8 mouse cellular contexts compared by ENCODE assay signal in genomic region chr11:57827048-57827914, GRCm38 (mm10). TPM values are rescaled to one million over a fixed set of nuclear protein-coding genes. Genes with fewer than 3 reads are reported as not detected.
DNase-seq lines count a peak whose midpoint lies in the region; ATAC-seq and TF ChIP-seq lines count a peak whose summit lies in the region.

No protein-coding gene starts in this region.

- peak overlapping the region; percentile 24; the same call in 1 of the 2 replicates for H3K4me3 ChIP-seq in left cerebral cortex, adult 2 months
- H3K4me3 ChIP-seq in forebrain, embryonic 10.5 days: peak overlapping the region; percentile 50
- peak overlapping the region; percentile 28 for H3K4me3 ChIP-seq in limb, embryonic 11.5 days (ENCODE audit: low read depth, low read length)
- peak overlapping the region; percentile 29 for H3K4me3 ChIP-seq in stomach, embryonic 15.5 days (replicated peaks)

- no peaks in the 10 kb centered on the region for H3K36me3 ChIP-seq in forebrain, embryonic 10.5 days (replicated peaks)
- no peaks in the 10 kb centered on the region for H3K36me3 ChIP-seq in limb, embryonic 11.5 days (ENCODE audit: control insufficient read depth, insufficient read depth, low read length)
- H3K36me3 ChIP-seq in stomach, embryonic 15.5 days: no peaks in the 10 kb centered on the region

- no peak for TF ChIP-seq CTCF in left cerebral cortex, adult 2 months (IDR thresholded peaks at IDR 0.05)

- peak overlapping the region; percentile 58 for H3K4me2 ChIP-seq in limb, embryonic 11.5 days (ENCODE audit: low read depth, severe bottlenecking)
- H3K4me2 ChIP-seq in stomach, embryonic 15.5 days: peak overlapping the region; percentile 63

- no peak for DNase-seq in left cerebral cortex, adult 2 months (ENCODE audit: extremely low spot score in 1 of 2, low spot score in 2 of 2)
- DNase-seq in left cerebral cortex, postnatal 4 days: no peak
- peak; percentile 52 for DNase-seq in forebrain, embryonic 10.5 days (ENCODE audit: extremely low spot score, low spot score)
- DNase-seq in limb, embryonic 11.5 days (ENCODE audit: low spot score): peak; percentile 83
- no peak for DNase-seq in cerebellum, adult 9-11 months
- DNase-seq in lung, postnatal 36 days: no peak

- under 1% methylated on average over 41 of the region's 41 CpGs for WGBS in forebrain, embryonic 10.5 days
- under 1% methylated on average over 40 of the region's 41 CpGs for WGBS in limb, embryonic 11.5 days
- 2% methylated on average over 41 of the region's 41 CpGs for WGBS in stomach, embryonic 15.5 days

- intact Hi-C loops in left cerebral cortex, adult 2 months (cut with DNase I): no loop called here
- intact Hi-C loops in left cerebral cortex, postnatal 4 days (cut with DNase I): no loop called here

- H3K27me3 ChIP-seq in forebrain, embryonic 10.5 days (ENCODE audit: poor library complexity, severe bottlenecking): peaks cover 90% of the 10 kb centered on the region
- peaks cover 53% of the 10 kb centered on the region for H3K27me3 ChIP-seq in limb, embryonic 11.5 days (ENCODE audit: control insufficient read depth, insufficient read depth, low read length)
- H3K27me3 ChIP-seq in stomach, embryonic 15.5 days (replicated peaks): peaks cover 50% of the 10 kb centered on the region

- peak overlapping the region; percentile 40; the same call in 1 of the 2 replicates for H3K9ac ChIP-seq in limb, embryonic 11.5 days (ENCODE audit: low read length)
- H3K9ac ChIP-seq in stomach, embryonic 15.5 days: no peak overlapping the region

- H3K9me3 ChIP-seq in forebrain, embryonic 10.5 days: no peaks in the 10 kb centered on the region; the same call in 1 of the 2 replicates
- H3K9me3 ChIP-seq in limb, embryonic 11.5 days (ENCODE audit: control insufficient read depth, low read length): no peaks in the 10 kb centered on the region
- no peaks in the 10 kb centered on the region for H3K9me3 ChIP-seq in stomach, embryonic 15.5 days

- H3K27ac ChIP-seq in left cerebral cortex, adult 2 months: no peak overlapping the region
- peak overlapping the region; percentile 70 for H3K27ac ChIP-seq in forebrain, embryonic 10.5 days
- H3K27ac ChIP-seq in limb, embryonic 11.5 days (replicated peaks; ENCODE audit: low read depth, low read length): no peak overlapping the region
- no peak overlapping the region for H3K27ac ChIP-seq in stomach, embryonic 15.5 days

- H3K4me1 ChIP-seq in forebrain, embryonic 10.5 days: peaks cover 41% of the 10 kb centered on the region
- peaks cover 22% of the 10 kb centered on the region for H3K4me1 ChIP-seq in limb, embryonic 11.5 days (ENCODE audit: control insufficient read depth, insufficient read depth, low read length)
- H3K4me1 ChIP-seq in stomach, embryonic 15.5 days: peaks cover 21% of the 10 kb centered on the region

- ATAC-seq in limb, embryonic 11.5 days (ENCODE audit: insufficient number of reproducible peaks, low FRiP score, low TSS enrichment, low read depth): 0 out of 2 replicates have a peak, but pooled peaks have one; percentile 54
- no peak for ATAC-seq in stomach, embryonic 15.5 days (ENCODE audit: insufficient read depth, low FRiP score, low read depth)
- ATAC-seq in frontal cortex, adult (ENCODE audit: low TSS enrichment): no peak

RNA-seq across cellular contexts. Expression of gene Hand1, which starts 5.3 kb away (rescaled TPM):
- not detected for total RNA-seq in left cerebral cortex, adult 2 months (2021)
- not detected for total RNA-seq in left cerebral cortex, postnatal 4 days (2021)
- 0.14 TPM in 1 of 2 replicates, not detected in the other for polyA plus RNA-seq in forebrain, embryonic 10.5 days (2016; fragmentation: Nextera tagmentation; extraction: Ambion mirVana)
- 2.6 and 3.0 TPM in 2 replicates for polyA plus RNA-seq in limb, embryonic 11.5 days (2014; fragmentation: Nextera tagmentation; extraction: Ambion mirVana)
- polyA plus RNA-seq in stomach, embryonic 15.5 days (2015; fragmentation: Nextera tagmentation; extraction: Ambion mirVana): 4.6 and 6.9 TPM in 2 replicates

RNA-seq across cellular contexts. Expression of gene Sap30l, which starts 25.8 kb away (rescaled TPM):
- total RNA-seq in left cerebral cortex, adult 2 months (2021): 10 to 100 TPM; 47.0 to 49.8 TPM
- 10 to 100 TPM; 32.0 to 35.3 TPM for total RNA-seq in left cerebral cortex, postnatal 4 days (2021)
- polyA plus RNA-seq in forebrain, embryonic 10.5 days (2016; fragmentation: Nextera tagmentation; extraction: Ambion mirVana): 6.4 and 7.7 TPM in 2 replicates
- polyA plus RNA-seq in limb, embryonic 11.5 days (2014; fragmentation: Nextera tagmentation; extraction: Ambion mirVana): 14.1 and 15.2 TPM in 2 replicates
- polyA plus RNA-seq in stomach, embryonic 15.5 days (2015; fragmentation: Nextera tagmentation; extraction: Ambion mirVana): 12.4 and 12.6 TPM in 2 replicates

Comparison
In these comparisons a context has a peak if more than half of its experiments do, and no peak if none do; other contexts are left out.
1. DNase-seq: peak in forebrain, embryonic 10.5 days (single experiment) and limb, embryonic 11.5 days (single experiment); none in left cerebral cortex, adult 2 months (0 of 2), left cerebral cortex, postnatal 4 days (single experiment), cerebellum, adult 9-11 months (single experiment) and lung, postnatal 36 days (single experiment).
2. Peak in every context shown above with its lines, with median percentiles within 50 percentile points of each other: H3K4me3 ChIP-seq.